Mouse (Mus musculus) adrenal gland, adult (tissue): ENCODE results near the gene Fhl2.

Source experiments
- DNase-seq, 2 experiments: peaks; one replicate each; pipeline ENCODE4 v3.0.0; 2022 to 2023; ENCODE audit warnings: low spot score in 1 of 2; ENCODE audit not compliant: inconsistent age in 2 of 2

Fhl2 gene

GRCm38 (mm10) chr1:43196661-43197241 is at the start of gene Fhl2:
Gene Fhl2, minus strand, starts transcription at chr1:43196984.
- no peak for DNase-seq

GRCm38 (mm10) chr1:43245014-43245413 is 48.2 kb upstream of the Fhl2 start:
- peak in 1 of 2 experiments; percentile 23 for DNase-seq

- DNase-seq: no peak
Measured at GRCm38 (mm10) chr1:43241208-43241607, 44.4 kb upstream of the Fhl2 start.

- DNase-seq: no peak
Measured at GRCm38 (mm10) chr1:43239796-43240313, 43.1 kb upstream of the Fhl2 start.

GRCm38 (mm10) chr1:43238471-43238870 is 41.7 kb upstream of the Fhl2 start:
- DNase-seq: peak in 1 of 2 experiments; percentile 49

GRCm38 (mm10) chr1:43237360-43238235 is 40.8 kb upstream of the Fhl2 start:
- no peak for DNase-seq

GRCm38 (mm10) chr1:43225531-43226151 is 28.9 kb upstream of the Fhl2 start:
- DNase-seq: peak in 1 of 2 experiments; percentile 11

GRCm38 (mm10) chr1:43224943-43225342 is 28.2 kb upstream of the Fhl2 start:
- peak in 1 of 2 experiments; percentile 13 for DNase-seq

GRCm38 (mm10) chr1:43224171-43224570 is 27.4 kb upstream of the Fhl2 start:
- peak in 1 of 2 experiments; percentile 17 for DNase-seq

- peak in 1 of 2 experiments; percentile 12 for DNase-seq
Measured at GRCm38 (mm10) chr1:43223097-43223496, 26.3 kb upstream of the Fhl2 start.

GRCm38 (mm10) chr1:43218016-43218680 is 21.4 kb upstream of the Fhl2 start:
- peak in 1 of 2 experiments; percentile 38 for DNase-seq

- no peak for DNase-seq
Measured at GRCm38 (mm10) chr1:43215601-43216000, 18.8 kb upstream of the Fhl2 start.

- DNase-seq: no peak
Measured at GRCm38 (mm10) chr1:43211274-43211673, 14.5 kb upstream of the Fhl2 start.

- no peak for DNase-seq
Measured at GRCm38 (mm10) chr1:43210285-43210684, 13.5 kb upstream of the Fhl2 start.

GRCm38 (mm10) chr1:43207147-43207546 is 10.4 kb upstream of the Fhl2 start:
- DNase-seq: peak in 1 of 2 experiments; percentile 28

GRCm38 (mm10) chr1:43203282-43203681 is 6.5 kb upstream of the Fhl2 start:
- no peak for DNase-seq

GRCm38 (mm10) chr1:43202226-43202625 is 5.4 kb upstream of the Fhl2 start:
- DNase-seq: no peak

- no peak for DNase-seq
Measured at GRCm38 (mm10) chr1:43201796-43202195, 5.0 kb upstream of the Fhl2 start.

GRCm38 (mm10) chr1:43199867-43200240 is 3.1 kb upstream of the Fhl2 start:
- no peak for DNase-seq

GRCm38 (mm10) chr1:43199210-43199866 is 2.6 kb upstream of the Fhl2 start:
- DNase-seq: no peak

GRCm38 (mm10) chr1:43196059-43196458 is 725 bp downstream of the Fhl2 start:
- no peak for DNase-seq
